Mouse (Mus musculus): ENCODE measurements at regions not wholly inside any gene's neighbourhood (a gene's known extent, or its start where the extent isn't known, plus 50 kb on each side); places are given as distances from the start of the nearest gene placed in this dataset.
"Not testable (repeated sequence)": the region's sequence is repeated elsewhere in the genome, so short reads cannot be mapped to it uniquely, and the experiment has no call there.

- DNase-seq (ENCODE audit: inconsistent ontology term), result no peak
These were observed 836.6 kb downstream of the Gm9195 start for GRCm38 (mm10) chr14:71654785-71655627.

DNA sequence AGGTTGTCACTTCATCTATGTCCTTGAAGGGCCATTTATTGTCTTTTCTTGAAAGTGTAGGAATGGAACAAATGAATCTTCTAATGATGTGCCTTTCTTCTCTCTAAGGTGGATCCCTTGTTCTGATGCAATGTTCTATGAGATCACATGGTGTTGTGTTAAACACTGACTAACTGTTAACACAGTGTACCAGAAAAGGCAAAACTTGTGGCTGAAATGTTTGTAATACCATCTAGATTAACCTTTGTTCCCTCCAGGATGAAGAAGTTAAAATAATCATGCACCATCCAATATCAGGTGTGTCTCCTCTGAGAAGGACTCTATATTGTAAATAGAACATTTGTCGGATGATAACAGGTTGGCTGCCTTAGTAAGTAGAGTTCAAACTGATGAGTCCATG is 849.1 kb downstream of the Gm9195 start:
- no peak for DNase-seq (ENCODE audit: inconsistent ontology term)

- DNase-seq (ENCODE audit: inconsistent ontology term), result no peak
These were observed 852.6 kb downstream of the Gm9195 start for GRCm38 (mm10) chr14:71639083-71639482.

DNA sequence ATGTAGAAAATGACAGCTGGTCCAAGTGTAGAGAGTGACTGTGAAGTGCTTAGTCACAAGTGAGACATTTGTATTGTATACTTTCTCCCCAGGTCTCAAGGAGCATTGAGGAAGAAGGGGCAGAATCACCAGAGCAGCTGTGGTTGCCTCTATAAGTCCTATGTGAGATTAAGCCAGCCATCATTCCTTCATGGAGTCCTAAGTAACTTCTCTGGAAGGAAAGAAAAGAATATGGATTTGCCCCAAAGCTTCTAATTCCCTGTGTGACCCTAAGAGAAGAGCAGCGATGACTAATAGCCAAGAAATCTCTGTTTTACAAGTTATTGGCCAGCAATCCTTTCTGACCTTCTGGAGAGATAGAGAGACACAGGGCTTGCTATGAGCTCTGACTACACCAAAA is 856.5 kb downstream of the Gm9195 start:
- peak; percentile 59 for DNase-seq (ENCODE audit: inconsistent ontology term)

DNA sequence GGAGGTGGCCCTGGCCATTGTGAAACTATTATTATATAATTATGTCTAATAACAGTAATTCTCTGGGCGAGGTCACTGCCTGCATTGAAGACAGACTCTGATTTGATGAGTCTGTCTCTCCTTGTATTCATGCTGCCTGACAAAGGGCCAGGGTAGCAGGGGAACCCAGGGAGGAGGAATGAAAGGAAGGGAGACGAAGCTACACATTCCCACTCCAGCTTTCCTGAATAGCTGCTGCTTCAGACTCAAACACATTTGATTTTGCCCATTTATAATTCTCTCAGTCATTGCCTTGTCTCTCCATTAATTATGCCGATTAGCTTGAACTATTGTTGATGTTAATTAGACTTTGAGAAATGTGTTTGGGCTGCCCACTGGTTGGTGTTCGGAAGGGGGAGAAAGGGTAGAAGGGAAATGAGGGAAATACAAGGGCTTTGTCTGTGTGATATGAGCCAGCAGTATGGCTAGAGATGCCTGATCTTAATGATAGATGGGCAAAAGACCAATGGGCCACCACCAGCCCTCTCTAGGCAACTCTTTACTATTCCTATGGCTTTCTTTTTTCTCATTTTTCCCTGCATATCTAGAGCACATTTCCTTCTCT is 881.8 kb downstream of the Gm9195 start:
- DNase-seq (ENCODE audit: inconsistent ontology term), result peak; percentile 94

GRCm38 (mm10) chr14:71603710-71604109 is 887.9 kb downstream of the Gm9195 start:
- DNase-seq (ENCODE audit: inconsistent ontology term), result no peak

GRCm38 (mm10) chr14:71597859-71598258 is 893.8 kb downstream of the Gm9195 start:
- peak; percentile 24 for DNase-seq (ENCODE audit: inconsistent ontology term)

- DNase-seq (ENCODE audit: inconsistent ontology term), result no peak
These were observed 902.9 kb downstream of the Gm9195 start for GRCm38 (mm10) chr14:71588694-71589240.

- DNase-seq (ENCODE audit: inconsistent ontology term), result no peak
These were observed 903.6 kb downstream of the Gm9195 start for GRCm38 (mm10) chr14:71588006-71588405.

DNA sequence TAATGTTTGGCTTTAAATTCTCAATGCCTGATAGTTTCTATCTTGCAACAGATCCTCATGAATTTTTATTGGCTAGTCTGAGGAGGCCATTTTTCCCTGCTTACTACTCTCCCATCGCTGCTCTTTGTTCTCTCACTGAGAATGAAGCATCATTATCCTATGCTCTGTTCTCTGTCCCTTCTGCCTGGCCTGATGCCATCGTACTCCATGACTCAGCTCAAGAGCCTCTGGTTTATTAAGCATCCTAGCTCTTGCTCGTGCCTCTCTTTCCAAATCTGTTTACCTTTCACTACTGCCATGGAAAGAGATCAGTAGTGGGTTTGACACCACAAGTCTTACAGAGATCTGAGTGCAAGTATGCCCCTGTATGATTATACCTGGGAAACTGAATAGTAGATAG is 926.8 kb downstream of the Gm9195 start:
- DNase-seq (ENCODE audit: inconsistent ontology term), result peak; percentile 82

GRCm38 (mm10) chr14:71561906-71562305 is 929.7 kb downstream of the Gm9195 start:
- peak; percentile 40 for DNase-seq (ENCODE audit: inconsistent ontology term)

DNA sequence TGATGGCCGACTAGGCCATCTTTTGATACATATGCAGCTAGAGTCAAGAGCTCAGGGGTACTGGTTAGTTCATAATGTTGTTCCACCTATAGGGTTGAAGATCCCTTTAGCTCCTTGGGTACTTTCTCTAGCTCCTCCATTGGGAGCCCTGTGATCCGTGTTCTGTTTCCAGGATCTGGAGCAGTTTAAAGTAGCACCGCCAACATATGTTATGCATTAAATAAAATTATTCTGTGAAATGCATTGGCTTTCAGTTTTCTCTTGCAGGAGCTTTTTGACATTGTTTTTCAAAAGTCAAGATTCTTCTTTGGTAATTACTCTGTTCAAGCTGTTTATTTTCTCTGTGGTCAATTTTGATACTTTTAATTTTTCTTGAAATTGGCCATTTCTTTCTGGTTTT is 937.3 kb downstream of the Gm9195 start:
- DNase-seq (ENCODE audit: inconsistent ontology term), result not testable (repeated sequence)

DNA sequence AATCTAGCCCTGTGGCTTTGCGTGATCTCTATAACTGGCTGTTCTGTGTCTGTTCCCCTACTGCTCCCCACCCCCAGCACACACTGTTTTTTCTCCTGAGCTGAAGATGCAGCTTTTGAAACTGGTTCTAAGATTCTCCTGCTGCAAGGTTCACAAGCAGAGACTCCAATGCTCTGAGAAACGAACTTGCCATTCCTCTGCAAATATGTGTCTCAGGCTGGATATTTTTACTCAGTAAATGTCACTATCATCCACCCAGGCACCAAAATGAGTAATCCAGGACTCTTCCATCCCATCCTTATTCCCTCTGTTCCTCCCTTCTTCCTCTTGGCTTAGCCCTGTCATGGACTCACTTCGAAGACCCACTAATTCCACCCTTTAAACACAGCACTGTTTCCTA is 943.9 kb upstream of the Fam160b2 start:
- no peak for DNase-seq (ENCODE audit: inconsistent ontology term)

DNA sequence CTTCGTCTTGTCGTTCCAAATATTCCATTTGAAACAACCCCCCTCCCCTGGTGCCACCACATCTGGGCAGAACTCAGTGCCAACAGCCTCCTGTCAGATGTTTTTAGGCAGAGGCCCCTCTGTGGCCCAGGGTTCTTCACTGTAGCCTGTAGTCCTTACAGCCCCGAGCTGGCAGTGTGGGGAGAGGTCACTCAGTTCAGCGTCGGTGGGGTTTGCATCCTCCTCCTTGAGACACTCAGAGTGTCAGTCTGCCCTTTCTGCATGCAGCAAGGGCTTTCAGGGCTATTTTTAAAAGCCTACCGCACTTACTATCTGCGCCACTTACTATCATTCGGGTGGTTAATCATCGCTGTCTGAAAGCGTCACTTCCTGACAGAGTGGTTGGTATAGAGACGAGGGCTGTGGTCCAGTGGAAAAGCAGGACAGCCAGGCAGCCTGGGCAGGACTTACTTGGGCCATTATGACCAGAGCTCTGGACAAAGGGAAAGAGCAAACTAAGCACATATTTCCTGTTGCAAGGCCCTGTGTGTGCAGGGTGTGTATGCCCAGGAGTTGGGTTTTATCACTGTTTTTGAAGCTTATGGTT is 932.5 kb upstream of the Fam160b2 start:
- peak; percentile 8 for DNase-seq (ENCODE audit: inconsistent ontology term)

GRCm38 (mm10) chr14:71531298-71531697 is 931.7 kb upstream of the Fam160b2 start:
- no peak for DNase-seq (ENCODE audit: inconsistent ontology term)

DNA sequence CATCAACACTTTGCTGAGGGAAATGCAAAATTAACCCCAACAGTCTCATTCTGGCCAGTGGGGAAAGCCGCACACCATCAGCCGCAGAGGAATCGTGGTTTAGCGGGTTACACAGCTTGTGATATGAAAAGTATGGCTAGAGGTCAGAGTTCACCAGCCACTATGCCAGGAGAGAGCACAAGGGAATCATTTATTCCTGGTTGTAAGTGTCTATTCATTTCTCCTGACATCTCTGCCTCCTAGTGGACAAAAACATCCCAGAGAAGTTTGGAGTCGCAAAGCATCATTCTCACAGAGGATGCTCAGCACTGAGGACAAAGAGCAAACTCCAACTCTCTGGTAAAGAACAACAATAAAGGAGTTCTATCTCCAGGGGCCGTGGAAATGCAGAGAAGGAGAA is 930.8 kb upstream of the Fam160b2 start:
- no peak for DNase-seq (ENCODE audit: inconsistent ontology term)

DNA sequence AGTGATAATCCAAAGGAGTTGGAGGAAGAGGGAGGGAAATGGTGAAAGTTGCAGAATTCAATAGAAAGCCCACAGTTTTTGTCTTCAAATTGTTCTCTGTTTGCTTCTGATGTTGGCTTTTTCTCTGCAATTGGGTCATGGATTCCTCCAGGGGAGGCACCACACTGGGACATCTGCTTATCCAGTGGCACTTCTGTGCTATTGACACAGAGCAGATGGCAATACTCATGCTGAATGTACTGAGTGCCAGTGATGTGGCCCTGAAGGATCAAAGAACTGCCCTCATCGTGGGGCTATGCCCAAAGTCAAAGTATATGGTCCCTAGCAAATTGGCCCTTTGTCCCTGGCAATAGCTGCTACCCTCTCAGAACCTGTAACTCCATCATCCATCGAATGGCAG is 918.9 kb upstream of the Fam160b2 start:
- DNase-seq (ENCODE audit: inconsistent ontology term), result no peak

DNA sequence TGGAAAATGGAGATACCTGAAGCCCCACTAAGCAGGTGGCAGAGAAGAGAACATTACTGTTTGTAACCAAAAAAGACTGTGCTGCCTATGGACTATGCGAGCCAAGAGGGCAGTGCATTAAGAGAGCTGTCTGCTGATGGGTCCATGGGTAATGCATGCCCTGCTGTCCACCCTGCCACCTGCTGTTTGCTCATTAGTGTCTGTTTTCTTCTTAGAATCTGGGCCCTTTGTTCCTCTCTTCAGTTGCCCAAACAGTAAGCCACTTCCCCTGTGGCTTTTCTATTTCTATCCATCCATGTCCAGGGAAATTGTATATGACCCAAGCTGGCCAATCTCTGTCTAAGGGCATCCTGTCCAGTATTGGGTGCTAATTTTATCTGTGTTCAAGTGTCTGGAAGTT is 901.2 kb upstream of the Fam160b2 start:
- peak; percentile 33 for DNase-seq (ENCODE audit: inconsistent ontology term)

DNA sequence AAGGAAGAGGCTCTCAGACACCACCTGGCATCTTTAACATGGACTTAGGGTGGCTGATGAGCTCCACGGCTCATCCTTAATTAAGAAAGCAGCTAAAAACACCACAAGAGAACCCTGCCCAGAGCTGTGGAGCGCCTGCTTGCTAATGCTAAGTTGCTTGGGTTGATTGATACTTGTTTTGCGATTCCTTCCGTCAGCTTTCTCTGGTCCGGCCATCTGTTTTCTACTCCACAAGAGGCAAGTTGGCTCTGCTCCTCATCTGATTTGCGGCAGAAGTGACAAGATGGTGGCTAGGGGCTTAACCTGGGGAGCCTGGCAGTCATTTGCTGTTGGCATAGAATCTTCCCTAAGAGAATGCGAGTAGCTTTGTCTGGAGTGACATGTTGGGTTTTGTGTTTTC is 891.6 kb upstream of the Fam160b2 start:
- no peak for DNase-seq (ENCODE audit: inconsistent ontology term)

GRCm38 (mm10) chr14:71486176-71486970 is 886.7 kb upstream of the Fam160b2 start:
- DNase-seq (ENCODE audit: inconsistent ontology term), result peak; percentile 63

DNA sequence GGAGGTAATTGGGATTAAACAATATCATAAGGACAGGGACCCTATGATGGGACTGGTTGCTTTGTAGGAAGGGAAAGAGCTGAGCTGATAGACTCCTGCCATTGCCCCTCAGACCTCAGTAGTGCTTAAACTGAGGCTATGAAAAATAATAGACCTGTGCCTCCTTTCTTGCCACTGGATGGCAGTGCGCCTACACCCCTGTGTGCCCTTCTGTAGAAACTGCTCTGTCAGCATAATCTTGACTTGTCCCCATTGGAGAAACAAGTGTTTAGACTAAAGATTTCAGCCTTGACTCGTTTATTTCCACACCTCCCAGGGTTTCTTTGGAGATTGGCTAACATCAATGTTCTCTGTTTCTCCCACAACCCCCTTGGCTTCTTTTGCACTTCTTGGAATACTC is 876.0 kb upstream of the Fam160b2 start:
- DNase-seq (ENCODE audit: inconsistent ontology term), result no peak

DNA sequence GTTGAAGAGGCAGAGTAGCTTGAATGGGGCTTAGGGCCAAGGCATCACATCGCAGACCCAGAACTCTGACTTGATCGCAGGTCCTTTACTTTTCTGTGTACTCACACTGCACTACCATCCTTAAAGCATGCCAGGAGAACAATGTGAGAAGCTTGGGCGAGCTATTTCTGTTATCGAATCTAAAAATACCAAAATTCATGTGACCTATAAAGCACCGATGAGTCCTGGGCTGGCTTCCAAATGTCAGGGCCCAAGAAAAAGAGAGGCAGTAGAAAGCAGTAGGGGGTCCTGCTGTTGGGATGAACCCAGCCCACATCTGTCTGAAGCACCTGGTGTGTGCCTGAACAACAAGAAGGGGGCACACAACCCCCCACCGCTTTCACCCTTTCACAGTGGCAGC is 874.3 kb upstream of the Fam160b2 start:
- no peak for DNase-seq (ENCODE audit: inconsistent ontology term)
